Mouse (Mus musculus) inflammation-experienced regulatory T-cells, adult 6 months (primary cell): ENCODE measurements around the gene Rhbdd3. TPM values are rescaled to one million over a fixed set of nuclear protein-coding genes. Genes with fewer than 3 reads are reported as not detected.

Experiments
- ATAC-seq: one replicate; pipeline ENCODE4 v1.8.0; 2017
- polyA plus RNA-seq, 3 experiments: library from polyadenylated mRNA; unstranded; fragments of 100-300 nt; shearing (Covaris generic); gene quantifications; one replicate each; pipeline ENCODE4 v1.2.1; 2017

The Rhbdd3 gene
- 1 to 10 TPM; 3.3 to 4.6 (median 4.6) TPM for polyA plus RNA-seq

- ATAC-seq: peak; percentile 86
Measured at GRCm38 (mm10) chr11:5098736-5099542, at the start of gene Rhbdd3, which contains the start of gene Ewsr1. Gene Rhbdd3 (plus strand): TSS chr11:5098926. Gene Ewsr1 (minus strand): TSS chr11:5099266.

GRCm38 (mm10) chr11:5051629-5052028 lies 47.1 kb upstream of the Rhbdd3 start:
- ATAC-seq: no peak

- no peak for ATAC-seq
Measured at GRCm38 (mm10) chr11:5052200-5052854, 46.4 kb upstream of the Rhbdd3 start.

- no peak for ATAC-seq
Measured at GRCm38 (mm10) chr11:5054151-5054550, 44.6 kb upstream of the Rhbdd3 start.

GRCm38 (mm10) chr11:5054874-5055273 lies 43.9 kb upstream of the Rhbdd3 start:
- no peak for ATAC-seq

GRCm38 (mm10) chr11:5055945-5056938 lies 42.5 kb upstream of the Rhbdd3 start:
- ATAC-seq: no peak

GRCm38 (mm10) chr11:5057064-5057463 lies 41.7 kb upstream of the Rhbdd3 start:
- ATAC-seq: no peak

GRCm38 (mm10) chr11:5057541-5057855 lies 41.2 kb upstream of the Rhbdd3 start:
- no peak for ATAC-seq

- no peak for ATAC-seq
Measured at GRCm38 (mm10) chr11:5057856-5058641, 40.7 kb upstream of the Rhbdd3 start, which contains the start of gene Rasl10a. Gene Rasl10a (plus strand): TSS chr11:5058128.

GRCm38 (mm10) chr11:5058783-5059182 lies 39.9 kb upstream of the Rhbdd3 start:
- ATAC-seq: no peak

GRCm38 (mm10) chr11:5059230-5059629 lies 39.5 kb upstream of the Rhbdd3 start:
- no peak for ATAC-seq

GRCm38 (mm10) chr11:5059704-5060156 lies 39.0 kb upstream of the Rhbdd3 start:
- no peak for ATAC-seq

GRCm38 (mm10) chr11:5060756-5061412 lies 37.8 kb upstream of the Rhbdd3 start:
- ATAC-seq: no peak

- peak; percentile 53 for ATAC-seq
Measured at GRCm38 (mm10) chr11:5061413-5062139, 37.1 kb upstream of the Rhbdd3 start.

GRCm38 (mm10) chr11:5062326-5062725 lies 36.4 kb upstream of the Rhbdd3 start:
- ATAC-seq: no peak

GRCm38 (mm10) chr11:5062860-5063505 lies 35.7 kb upstream of the Rhbdd3 start:
- ATAC-seq: no peak

GRCm38 (mm10) chr11:5063561-5064281 lies 35.0 kb upstream of the Rhbdd3 start:
- no peak for ATAC-seq

GRCm38 (mm10) chr11:5064282-5065055 lies 34.3 kb upstream of the Rhbdd3 start:
- no peak for ATAC-seq
